Mouse (Mus musculus) MEL (cell line): ENCODE results near the gene Spsb1.

Experiments used
- CHD2 ChIP-seq: IDR thresholded peaks from 2 replicates; pipeline ENCODE4 v1.6.1; 2011; ENCODE audit warnings: low read length, improper control_type of control experiment
- CTCF ChIP-seq, 3 experiments: IDR thresholded peaks in 2 of 3; conservative IDR thresholded peaks in 1 of 3; 2 replicates each; pipeline ENCODE4 v1.5.1; 2011 to 2012; ENCODE audit warnings: low read length in 3 of 3, low read depth in 2 of 3, mild to moderate bottlenecking in 2 of 3, improper control_type of control experiment in 1 of 3, inconsistent platforms in 1 of 3, mixed read lengths in 1 of 3, moderate library complexity in 1 of 3; ENCODE audit not compliant: control insufficient read depth in 1 of 3, insufficient read depth in 1 of 3, poor library complexity in 1 of 3, severe bottlenecking in 1 of 3
- EP300 ChIP-seq, 2 experiments: IDR thresholded peaks; 2 replicates each; pipeline ENCODE4 v1.6.1; 2011; ENCODE audit warnings: improper control_type of control experiment in 2 of 2, low read length in 2 of 2, low read depth in 1 of 2, mild to moderate bottlenecking in 1 of 2
- JUND ChIP-seq: IDR thresholded peaks from 2 replicates; pipeline ENCODE4 v1.6.1; 2011; ENCODE audit warnings: low read depth, mild to moderate bottlenecking, improper control_type of control experiment, low read length
- NELFE ChIP-seq: IDR thresholded peaks from 2 replicates; pipeline ENCODE4 v1.6.1; 2011; ENCODE audit warnings: low read depth, low read length, improper control_type of control experiment
- POLR2A ChIP-seq, 2 experiments: IDR thresholded peaks; 2 replicates each; pipeline ENCODE4 v1.6.1; 2011 to 2012; ENCODE audit warnings: low read length in 2 of 2, mild to moderate bottlenecking in 2 of 2, control low read depth in 1 of 2, improper control_type of control experiment in 1 of 2, low read depth in 1 of 2, moderate library complexity in 1 of 2; ENCODE audit not compliant: control insufficient read depth in 1 of 2, insufficient read depth in 1 of 2, poor library complexity in 1 of 2
- RCOR1 ChIP-seq: IDR thresholded peaks from 2 replicates; pipeline ENCODE4 v1.6.1; 2012; ENCODE audit warnings: low read depth, mild to moderate bottlenecking, inconsistent platforms, low read length, improper control_type of control experiment
- USF1 ChIP-seq: IDR thresholded peaks from 2 replicates; pipeline ENCODE4 v1.6.1; 2014; ENCODE audit warnings: low read depth, mild to moderate bottlenecking, inconsistent platforms, low read length, improper control_type of control experiment, moderate library complexity
- ZKSCAN1 ChIP-seq: IDR thresholded peaks from 2 replicates; pipeline ENCODE4 v1.6.1; 2012; ENCODE audit warnings: low read depth, mild to moderate bottlenecking, inconsistent platforms, low read length, improper control_type of control experiment, moderate library complexity
- ZMIZ1 ChIP-seq: IDR thresholded peaks from 2 replicates; pipeline ENCODE4 v1.6.1; 2012; ENCODE audit warnings: low read depth, mild to moderate bottlenecking, inconsistent platforms, low read length, improper control_type of control experiment, moderate library complexity

DNA sequence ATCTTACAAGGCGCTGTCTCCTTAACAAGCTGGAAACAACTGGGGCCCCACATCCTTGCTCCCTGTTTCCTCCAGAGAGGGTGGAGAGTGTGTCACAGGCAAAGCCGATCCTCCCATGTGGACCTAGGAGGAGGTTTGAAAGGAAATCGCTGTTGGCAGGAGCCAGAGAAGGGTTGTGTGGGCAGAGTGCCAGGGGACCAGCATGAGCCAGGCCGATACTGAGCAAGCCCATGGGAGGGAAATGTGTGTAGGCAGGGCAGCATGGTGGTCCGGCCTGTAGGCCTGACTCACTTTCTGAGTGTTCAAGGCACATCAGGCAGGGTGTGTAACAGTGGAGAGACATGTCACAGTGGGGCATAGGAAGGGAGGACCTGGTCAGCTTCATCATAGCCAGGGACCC lies 11.4 kb upstream of the Spsb1 start:
- TF ChIP-seq POLR2A (IDR thresholded peaks at IDR 0.05; ENCODE audit: control insufficient read depth in 1 of 2, insufficient read depth in 1 of 2, low read depth in 1 of 2, low read length in 2 of 2, poor library complexity in 1 of 2) (no peak), JUND (no peak), ZMIZ1 (no peak), RCOR1 (no peak), CTCF (IDR thresholded peaks at IDR 0.05 in 2 of 3, conservative IDR thresholded peaks at IDR 0.05 in 1 of 3; ENCODE audit: control insufficient read depth in 1 of 3, insufficient read depth in 1 of 3, low read depth in 2 of 3, low read length in 3 of 3, poor library complexity in 1 of 3, severe bottlenecking in 1 of 3) (no peak), NELFE (no peak), CHD2 (no peak), USF1 (no peak), ZKSCAN1 (no peak), EP300 (IDR thresholded peaks at IDR 0.05; ENCODE audit: low read depth in 1 of 2, low read length in 2 of 2) (no peak)
